Mouse (Mus musculus) embryonic facial prominence, embryonic 11.5 days (tissue): ENCODE data around the gene Tox2. TPM values are rescaled to one million over a fixed set of nuclear protein-coding genes. Genes with fewer than 3 reads are reported as not detected.

ENCODE experiments used
- ATAC-seq: fragments of 200-750 bp; cut with Nextera tagmentation; replicated peaks from 2 replicates; pipeline ENCODE4 v1.8.0; 2017; ENCODE audit warnings: low read depth; ENCODE audit not compliant: insufficient number of reproducible peaks, low FRiP score, low TSS enrichment
- DNase-seq: peaks from one replicate; pipeline ENCODE4 v3.0.0-alpha.2; 2015; ENCODE audit warnings: low spot score
- H3K27ac ChIP-seq: fragments of 300-500 bp; sonication (generic); replicated peaks from 2 replicates; pipeline ENCODE4 v1.5.1; 2014; ENCODE audit warnings: mild to moderate bottlenecking, low read depth, low read length, control low read depth
- H3K27me3 ChIP-seq: fragments of 300-500 bp; sonication (generic); 2 replicates; pipeline ENCODE4 v1.6.1; 2014; ENCODE audit warnings: mild to moderate bottlenecking, low read length, moderate library complexity, mixed read lengths; ENCODE audit not compliant: control insufficient read depth, insufficient read depth
- H3K36me3 ChIP-seq: fragments of 300-500 bp; sonication (generic); replicated peaks from 2 replicates; pipeline ENCODE4 v1.6.1; 2014; ENCODE audit warnings: low read depth, mild to moderate bottlenecking, low read length, moderate library complexity, mixed read lengths; ENCODE audit not compliant: control insufficient read depth, insufficient read depth
- H3K4me1 ChIP-seq: fragments of 300-500 bp; sonication (generic); 2 replicates; pipeline ENCODE4 v1.6.1; 2014; ENCODE audit warnings: low read length, mixed read lengths; ENCODE audit not compliant: control insufficient read depth, insufficient read depth
- H3K4me2 ChIP-seq: fragments of 300-500 bp; sonication (generic); 2 replicates; pipeline ENCODE4 v1.6.1; 2014; ENCODE audit warnings: low read depth, mild to moderate bottlenecking, control low read depth, low read length, moderate library complexity
- H3K4me3 ChIP-seq: fragments of 300-500 bp; sonication (generic); 2 replicates; pipeline ENCODE4 v1.5.1; 2014; ENCODE audit warnings: low read depth, low read length, control low read depth
- H3K9ac ChIP-seq: fragments of 300-500 bp; sonication (generic); replicated peaks from 2 replicates; pipeline ENCODE4 v1.6.1; 2014; ENCODE audit warnings: mild to moderate bottlenecking, control low read depth, low read length
- H3K9me3 ChIP-seq: fragments of 300-500 bp; sonication (generic); replicated peaks from 2 replicates; pipeline ENCODE4 v1.6.1; 2016; ENCODE audit warnings: mild to moderate bottlenecking, low read length, inconsistent platforms, mixed read lengths; ENCODE audit not compliant: control insufficient read depth
- WGBS: fragments of 180-500 bp; shearing (Covaris S2); extraction: QIAGEN DNeasy Blood & Tissue Kit; methylation state at CpG from one replicate; pipeline ENCODE4 v1.1.7; 2014; 5-methylcytosine and 5-hydroxymethylcytosine counted together
- polyA plus RNA-seq: library from polyadenylated mRNA; unstranded; fragments of >200 nt; fragmentation: Nextera tagmentation; extraction: Ambion mirVana; gene quantifications from 2 replicates; pipeline ENCODE4 v1.2.1, GENCODE M21; 2014

Gene Tox2
- polyA plus RNA-seq, 1 experiment from 2014 or later = 10.8 TPM

DNA sequence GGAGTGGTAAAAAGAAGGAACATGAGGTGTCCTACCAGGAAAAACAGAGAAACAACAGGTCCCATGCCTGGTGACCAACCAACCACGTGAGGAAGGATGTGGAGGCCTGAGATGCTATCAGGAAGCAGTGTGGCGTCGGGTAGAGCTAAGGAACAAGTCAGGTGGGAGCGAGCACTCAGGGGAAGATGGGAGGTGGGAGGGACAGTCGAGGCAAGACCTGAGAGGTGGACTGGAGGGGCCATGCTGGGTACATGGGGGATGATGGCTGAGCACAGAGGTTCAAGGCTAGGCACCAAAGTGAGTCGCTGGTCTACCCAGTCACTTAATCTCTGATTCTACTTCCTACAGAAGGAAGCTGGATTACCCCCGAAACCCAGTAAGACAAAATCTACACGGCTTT lies 152.7 kb downstream of the Tox2 start:
- H3K27me3 ChIP-seq = no peaks in the 10 kb centered on the region
- no peak overlapping the region for H3K4me2 ChIP-seq
- H3K9me3 ChIP-seq = no peaks in the 10 kb centered on the region
- H3K36me3 ChIP-seq = no peaks in the 10 kb centered on the region
- ATAC-seq (no peak), DNase-seq (no peak)
- 83% methylated on average over 8 of the region's 8 CpGs for WGBS
- H3K9ac ChIP-seq = no peak overlapping the region
- H3K4me1 ChIP-seq = no peaks in the 10 kb centered on the region
- no peak overlapping the region for H3K27ac ChIP-seq
- H3K4me3 ChIP-seq = no peak overlapping the region

DNA sequence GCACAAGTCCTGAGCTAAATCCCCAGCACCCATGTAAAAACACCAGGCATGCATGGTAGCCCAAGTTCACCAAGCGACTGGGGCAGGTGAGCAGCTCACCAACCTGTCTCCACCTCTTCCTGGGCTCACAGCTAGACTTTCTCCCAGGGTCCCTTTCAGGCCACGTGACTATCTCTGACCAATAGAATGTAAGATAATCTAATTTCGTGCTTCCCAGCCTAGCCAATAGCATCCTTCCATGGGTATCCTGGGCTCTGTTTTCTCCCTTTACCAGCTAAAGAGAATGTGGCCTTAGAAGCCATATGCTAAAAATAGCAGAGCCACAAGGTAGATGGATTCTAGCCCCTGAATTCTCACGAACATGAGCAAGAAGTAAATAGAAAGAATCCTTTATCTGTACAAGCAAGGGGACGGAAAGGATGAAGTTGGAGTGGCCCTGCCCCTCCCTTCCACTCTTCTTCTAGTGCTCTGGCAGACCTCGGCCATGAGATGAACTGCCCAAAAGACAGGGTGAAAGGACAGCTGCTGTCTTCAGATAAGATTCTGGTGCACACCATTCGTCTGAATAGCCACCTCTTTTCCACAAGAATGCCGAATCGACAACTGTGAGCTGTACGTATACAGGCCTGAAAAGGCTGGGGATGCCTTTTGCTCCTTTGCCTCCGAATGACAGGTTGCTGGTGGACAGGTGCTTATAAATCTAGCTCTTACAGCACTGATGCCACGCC lies 153.4 kb downstream of the Tox2 start:
- H3K27ac ChIP-seq = no peak overlapping the region
- no peak for DNase-seq
- H3K4me1 ChIP-seq = no peaks in the 10 kb centered on the region
- no peak overlapping the region for H3K4me3 ChIP-seq
- no peaks in the 10 kb centered on the region for H3K27me3 ChIP-seq
- no peaks in the 10 kb centered on the region for H3K36me3 ChIP-seq
- WGBS = 83% methylated on average over 12 of the region's 12 CpGs
- no peak overlapping the region for H3K9ac ChIP-seq
- H3K4me2 ChIP-seq = no peak overlapping the region
- no peaks in the 10 kb centered on the region for H3K9me3 ChIP-seq
- ATAC-seq = no peak

DNA sequence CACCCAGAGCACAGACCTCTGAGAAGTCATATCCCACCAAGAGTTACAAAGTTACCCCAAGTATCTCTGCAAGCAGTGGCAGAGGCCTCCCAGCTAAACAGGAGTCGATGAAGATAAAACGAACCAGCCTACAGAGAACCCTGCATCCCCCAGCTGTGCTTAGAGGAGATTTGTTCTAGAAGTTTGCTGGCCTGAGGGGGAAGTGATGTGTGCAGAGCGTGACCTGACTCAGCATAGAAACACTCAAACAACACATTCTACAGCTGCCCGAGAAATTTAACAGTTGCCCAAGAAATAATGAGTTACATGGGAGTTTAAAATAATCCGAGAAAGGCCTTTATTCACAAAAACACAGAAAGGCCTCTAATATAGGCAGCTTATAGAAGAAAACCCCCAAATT lies 155.7 kb downstream of the Tox2 start:
- 76% methylated on average over 5 of the region's 5 CpGs for WGBS
- no peak for ATAC-seq

DNA sequence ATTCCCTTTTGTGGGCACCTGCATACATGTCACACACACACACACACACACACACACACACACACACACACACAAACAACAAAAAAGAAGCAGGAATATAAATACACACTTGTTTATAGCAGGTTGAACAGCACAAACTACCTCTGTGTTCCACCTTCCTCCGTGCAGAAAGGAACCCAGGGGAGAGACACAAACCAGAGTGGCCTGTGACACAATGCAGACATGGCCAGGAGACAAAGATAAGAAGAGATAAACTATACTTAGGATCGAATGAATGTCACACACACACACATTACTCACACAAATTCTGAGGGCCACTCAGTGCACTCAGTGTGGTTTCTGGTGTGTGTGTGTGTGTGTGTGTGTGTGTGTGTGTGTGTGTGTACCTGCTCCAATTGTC lies 156.3 kb downstream of the Tox2 start:
- H3K36me3 ChIP-seq = no peaks in the 10 kb centered on the region
- H3K27ac ChIP-seq = no peak overlapping the region
- DNase-seq (no peak), ATAC-seq (no peak)
- no peak overlapping the region for H3K4me3 ChIP-seq
- no peaks in the 10 kb centered on the region for H3K4me1 ChIP-seq
- no peaks in the 10 kb centered on the region for H3K9me3 ChIP-seq
- no peaks in the 10 kb centered on the region for H3K27me3 ChIP-seq
- H3K4me2 ChIP-seq = no peak overlapping the region
- no peak overlapping the region for H3K9ac ChIP-seq
- 61% methylated on average over 2 of the region's 2 CpGs for WGBS

More for the DNA sequence above, 155.7 kb downstream of the Tox2 start:
- no peak overlapping the region for H3K4me2 ChIP-seq
- no peak overlapping the region for H3K4me3 ChIP-seq
- H3K27me3 ChIP-seq = no peaks in the 10 kb centered on the region
- H3K36me3 ChIP-seq = no peaks in the 10 kb centered on the region
- no peaks in the 10 kb centered on the region for H3K4me1 ChIP-seq
- H3K9me3 ChIP-seq = no peaks in the 10 kb centered on the region
- H3K27ac ChIP-seq = no peak overlapping the region
- no peak overlapping the region for H3K9ac ChIP-seq
- DNase-seq = no peak

DNA sequence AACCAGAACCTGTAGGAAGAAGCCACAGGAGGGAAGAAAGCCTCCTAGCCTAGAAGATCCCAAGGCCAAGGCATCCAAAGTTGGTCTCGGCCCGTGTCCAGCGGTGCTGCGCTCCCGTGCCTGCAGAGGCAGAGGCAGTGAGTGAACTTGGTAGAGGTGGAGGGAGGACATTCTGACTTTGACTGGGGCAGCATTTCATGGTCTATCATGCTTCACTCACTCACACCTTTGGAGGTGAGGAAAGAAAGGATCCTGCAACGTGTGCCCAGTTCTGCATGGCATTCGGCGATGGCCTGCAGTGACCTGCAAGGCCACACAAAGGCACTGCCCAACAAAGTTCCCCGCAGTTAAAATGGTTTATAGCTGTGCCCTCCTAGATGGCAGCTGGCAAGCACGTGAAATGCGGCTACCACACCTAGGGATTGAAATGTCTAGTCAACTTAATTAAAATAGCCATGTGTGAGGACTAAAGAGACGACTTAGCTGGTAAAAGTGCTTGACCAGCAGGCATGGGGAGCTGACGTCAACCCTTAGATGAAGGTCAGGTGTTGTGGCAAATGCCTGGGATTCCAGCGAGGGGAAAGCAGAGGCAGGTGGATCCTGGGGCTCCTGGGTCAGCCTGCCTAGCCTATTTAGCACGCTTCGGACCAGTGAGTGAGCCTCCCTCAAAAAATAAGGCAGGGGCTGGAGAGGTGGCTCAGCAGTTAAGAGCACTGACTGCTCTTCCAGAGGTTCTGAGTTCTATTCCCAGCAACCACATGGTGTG lies 158.1 kb downstream of the Tox2 start:
- no peak for ATAC-seq
- no peak overlapping the region for H3K9ac ChIP-seq
- H3K4me2 ChIP-seq = no peak overlapping the region
- H3K27ac ChIP-seq = no peak overlapping the region
- 79% methylated on average over 16 of the region's 16 CpGs for WGBS
- DNase-seq = no peak
- no peaks in the 10 kb centered on the region for H3K4me1 ChIP-seq
- H3K4me3 ChIP-seq = no peak overlapping the region
- H3K27me3 ChIP-seq = no peaks in the 10 kb centered on the region
- H3K36me3 ChIP-seq = no peaks in the 10 kb centered on the region
- H3K9me3 ChIP-seq = no peaks in the 10 kb centered on the region

DNA sequence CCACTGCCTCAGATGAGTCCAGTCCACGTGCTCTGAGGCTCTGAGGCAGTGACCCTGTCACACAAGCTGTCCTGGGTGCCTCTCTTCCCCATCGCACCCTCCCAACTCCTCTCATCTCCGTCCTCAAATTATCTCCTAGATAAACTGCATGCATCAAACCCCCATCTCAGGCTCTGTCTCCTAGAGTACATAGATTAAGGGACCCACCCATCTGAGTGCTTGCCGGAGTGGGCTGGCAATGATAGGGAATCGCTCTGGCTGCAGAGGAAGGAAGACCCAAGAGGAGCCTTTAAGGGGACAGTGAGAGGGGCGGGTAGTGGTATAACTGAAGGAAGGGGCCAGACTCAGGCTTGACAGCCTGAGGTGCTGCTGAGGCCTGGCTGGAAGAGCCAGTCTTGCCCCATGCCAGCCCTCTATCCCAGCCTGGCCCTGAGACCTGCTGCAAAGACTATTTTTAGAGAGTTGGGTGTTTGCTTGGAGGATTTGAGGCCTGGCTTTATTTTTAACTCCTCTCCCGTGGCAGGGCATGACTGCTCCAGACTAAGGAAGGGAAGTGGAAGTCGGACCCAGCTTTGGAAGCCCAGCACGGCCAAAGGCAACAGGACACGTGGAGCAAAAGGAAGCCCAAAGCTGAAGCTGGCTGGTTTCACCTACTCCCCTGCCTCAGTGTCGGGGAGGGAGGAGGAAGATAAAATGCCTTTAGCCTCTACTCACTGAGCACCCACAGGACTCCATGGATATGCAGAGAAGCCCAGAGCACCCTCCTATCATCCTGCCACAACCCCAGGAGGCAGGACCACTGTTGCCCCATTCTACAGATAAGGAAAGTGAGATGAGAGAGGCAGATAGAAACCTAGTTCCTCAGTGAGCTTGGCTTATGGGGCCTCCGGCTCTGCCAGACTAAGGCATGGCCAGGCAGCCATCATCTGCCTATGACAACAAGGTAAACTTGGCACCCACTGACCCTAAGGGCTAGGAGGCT lies 160.3 kb downstream of the Tox2 start:
- no peaks in the 10 kb centered on the region for H3K4me1 ChIP-seq
- H3K4me2 ChIP-seq = no peak overlapping the region
- no peaks in the 10 kb centered on the region for H3K9me3 ChIP-seq
- no peak overlapping the region for H3K27ac ChIP-seq
- ATAC-seq (no peak), DNase-seq (no peak)
- H3K36me3 ChIP-seq = no peaks in the 10 kb centered on the region
- H3K4me3 ChIP-seq = no peak overlapping the region
- 75% methylated on average over 12 of the region's 12 CpGs for WGBS
- no peak overlapping the region for H3K9ac ChIP-seq
- H3K27me3 ChIP-seq = no peaks in the 10 kb centered on the region

DNA sequence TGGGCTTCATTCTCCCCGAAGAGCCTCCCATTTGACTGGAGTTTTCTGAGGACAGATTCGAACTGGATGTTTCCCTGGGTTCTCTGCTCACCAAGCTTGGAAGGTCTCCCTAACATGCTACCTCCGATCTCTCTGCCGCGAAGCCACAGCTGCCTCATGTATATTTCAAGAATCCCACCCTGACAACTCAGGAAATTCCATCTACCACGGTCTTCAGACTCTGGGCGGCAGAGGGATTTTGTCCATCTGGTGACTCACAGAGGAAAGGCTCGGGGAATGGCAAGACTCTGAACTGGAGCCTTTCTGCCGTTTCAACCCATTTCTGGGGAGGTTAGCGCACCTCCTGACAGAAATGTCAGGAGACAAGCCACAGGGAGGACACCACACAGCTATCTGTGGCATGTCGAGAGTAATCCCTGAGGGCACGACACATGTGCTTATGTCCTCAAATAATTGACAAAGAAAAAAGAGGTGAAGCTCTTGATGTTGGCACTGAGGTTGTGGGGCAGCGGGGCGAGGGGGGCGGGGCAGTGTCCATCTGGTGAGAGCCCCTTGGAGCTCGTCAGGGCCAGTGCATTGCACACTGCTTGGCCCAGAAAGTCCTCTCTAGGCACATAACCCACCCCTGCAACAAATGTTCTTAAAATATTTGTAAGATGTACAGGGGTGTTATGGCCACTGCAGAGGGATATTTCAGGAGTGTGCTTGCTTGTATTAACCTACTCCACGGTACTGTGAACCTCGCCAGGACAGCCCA lies 162.0 kb downstream of the Tox2 start:
- Histone ChIP-seq H3K27ac (no peak overlapping the region), H3K9ac (no peak overlapping the region), H3K9me3 (no peaks in the 10 kb centered on the region), H3K27me3 (no peaks in the 10 kb centered on the region), H3K4me3 (no peak overlapping the region), H3K4me1 (no peaks in the 10 kb centered on the region), H3K36me3 (no peaks in the 10 kb centered on the region), H3K4me2 (no peak overlapping the region)
- WGBS = 73% methylated on average over 18 of the region's 18 CpGs
- ATAC-seq (no peak), DNase-seq (no peak)
